Mouse (Mus musculus) adrenal gland, adult 18-20 months (tissue): ENCODE data around the gene Rbm31y. TPM values are rescaled to one million over a fixed set of nuclear protein-coding genes. Genes with fewer than 3 reads are reported as not detected.
"Not testable (repeated sequence)": the region's sequence is repeated elsewhere in the genome, so short reads cannot be mapped to it uniquely, and the experiment has no call there.

Experiments used
- DNase-seq, 2 experiments: peaks; one replicate each; pipeline ENCODE4 v3.0.0; 2021 to 2022; ENCODE audit warnings: low spot score in 2 of 2
- long read RNA-seq, 2 experiments: library from polyadenylated mRNA; stranded (forward); transcript quantifications; one replicate each; pipeline ENCODE4 v2.0.0; 2021
- total RNA-seq, 2 experiments: library from RNA; stranded (reverse); gene quantifications; 1 replicate in 1 of 2; 2 replicates in 1 of 2; pipeline ENCODE4 v1.2.3; 2021

Gene Rbm31y
- not detected for total RNA-seq
- long read RNA-seq, experiment 1, result 0 reads
- long read RNA-seq, experiment 2, result 0 reads

DNA sequence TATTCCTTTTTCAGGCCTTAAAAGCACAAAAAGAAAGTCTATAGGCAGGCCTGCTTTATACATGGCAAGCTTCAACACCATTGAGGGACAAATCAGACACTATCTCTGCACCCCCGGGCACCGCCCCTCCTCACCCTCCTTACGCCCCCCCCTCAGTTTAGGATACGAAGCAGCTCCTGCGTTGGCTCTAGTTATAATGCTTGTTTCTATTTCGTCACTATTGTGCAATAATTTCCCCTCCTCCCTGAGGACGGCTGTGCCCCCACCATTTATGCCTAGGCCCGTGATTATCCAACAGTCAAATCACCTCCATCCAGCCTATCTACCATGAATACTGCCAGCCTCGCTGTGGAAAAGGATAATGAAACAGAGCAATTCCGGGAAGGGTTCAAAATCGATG lies at the start of gene Rbm31y:
Gene Rbm31y, plus strand, starts transcription at position 301 of the 400 bp plus-strand sequence.
- not testable (repeated sequence) for DNase-seq
